Mouse (Mus musculus) left cerebral cortex, adult 9 months (tissue): ENCODE data around the gene Pdrg1.

Experiments used
- DNase-seq, 2 experiments: peaks; one replicate each; pipeline ENCODE4 v3.0.0; 2022; ENCODE audit warnings: low spot score in 2 of 2

Gene Pdrg1

GRCm38 (mm10) chr2:153031126-153032082 lies 16.2 kb upstream of the Pdrg1 start, which contains the start of gene Xkr7:
TSS of gene Xkr7 (plus strand) at chr2:153031852.
- no peak for DNase-seq

GRCm38 (mm10) chr2:153030422-153030821 lies 15.2 kb upstream of the Pdrg1 start:
- DNase-seq = no peak

- no peak for DNase-seq
These were observed 12.3 kb upstream of the Pdrg1 start for GRCm38 (mm10) chr2:153027501-153027900.

- no peak for DNase-seq
These were observed 10.8 kb upstream of the Pdrg1 start for GRCm38 (mm10) chr2:153026052-153026451.

- peak in 1 of 2 experiments; percentile 47 for DNase-seq
These were observed 7.6 kb upstream of the Pdrg1 start for GRCm38 (mm10) chr2:153022855-153023254.

DNA sequence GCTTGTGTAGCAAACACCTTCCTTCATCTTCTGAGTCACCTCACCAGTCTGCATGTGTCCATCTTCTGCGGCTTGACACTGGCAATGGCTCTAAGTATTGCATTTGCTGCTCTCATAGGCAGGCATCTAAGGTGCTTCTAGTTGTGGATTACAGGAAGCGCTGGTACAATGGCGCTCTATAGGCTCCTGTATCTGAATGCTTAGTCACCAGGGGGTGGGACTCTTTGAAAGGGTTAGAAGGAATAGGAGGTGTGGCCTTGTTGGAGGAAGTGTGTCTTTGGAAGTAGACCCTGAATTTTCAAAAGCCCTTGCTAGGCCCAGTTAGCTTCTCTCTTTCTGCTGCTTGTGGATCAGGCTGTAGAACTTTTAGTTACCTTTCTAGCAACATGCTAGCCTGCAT lies 5.9 kb upstream of the Pdrg1 start:
- DNase-seq = no peak

GRCm38 (mm10) chr2:153019355-153019754 lies 4.1 kb upstream of the Pdrg1 start:
- no peak for DNase-seq

GRCm38 (mm10) chr2:153016786-153017185 lies 1.6 kb upstream of the Pdrg1 start:
- no peak for DNase-seq

GRCm38 (mm10) chr2:153015804-153016203 lies 577 bp upstream of the Pdrg1 start:
- DNase-seq = no peak

GRCm38 (mm10) chr2:153013724-153014515 lies 1.3 kb downstream of the Pdrg1 start:
- peak in 1 of 2 experiments; percentile 47 for DNase-seq

GRCm38 (mm10) chr2:153009192-153009973 lies 5.8 kb downstream of the Pdrg1 start:
- no peak for DNase-seq

GRCm38 (mm10) chr2:153005981-153006380 lies 9.2 kb downstream of the Pdrg1 start:
- no peak for DNase-seq

GRCm38 (mm10) chr2:153003681-153004338 lies 11.4 kb downstream of the Pdrg1 start:
- no peak for DNase-seq

GRCm38 (mm10) chr2:153002492-153003248 lies 12.6 kb downstream of the Pdrg1 start:
- no peak for DNase-seq

GRCm38 (mm10) chr2:152997046-152997445 lies 18.2 kb downstream of the Pdrg1 start:
- DNase-seq = no peak

DNA sequence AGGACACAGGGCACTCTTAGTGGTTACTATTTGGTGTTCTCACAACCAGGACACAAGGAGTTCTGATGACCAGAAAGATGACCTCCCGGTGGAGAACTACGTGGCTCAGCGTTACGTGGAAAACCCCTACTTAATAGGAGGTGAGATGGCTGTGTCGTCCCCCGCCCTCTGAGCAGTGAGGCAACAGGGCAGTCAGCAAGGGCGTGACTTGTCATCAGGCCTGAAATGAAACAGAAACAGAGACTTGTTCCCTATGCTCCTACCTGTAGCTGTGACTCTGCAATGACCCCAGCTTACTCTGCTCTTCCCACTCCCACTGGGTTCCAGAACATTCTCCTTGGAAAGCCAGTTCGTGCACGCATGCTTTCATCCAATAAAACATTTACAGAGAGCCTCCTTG lies 23.7 kb downstream of the Pdrg1 start:
- no peak for DNase-seq

- DNase-seq = peak in 1 of 2 experiments; percentile 52
These were observed 29.6 kb downstream of the Pdrg1 start for GRCm38 (mm10) chr2:152985582-152985981.

DNA sequence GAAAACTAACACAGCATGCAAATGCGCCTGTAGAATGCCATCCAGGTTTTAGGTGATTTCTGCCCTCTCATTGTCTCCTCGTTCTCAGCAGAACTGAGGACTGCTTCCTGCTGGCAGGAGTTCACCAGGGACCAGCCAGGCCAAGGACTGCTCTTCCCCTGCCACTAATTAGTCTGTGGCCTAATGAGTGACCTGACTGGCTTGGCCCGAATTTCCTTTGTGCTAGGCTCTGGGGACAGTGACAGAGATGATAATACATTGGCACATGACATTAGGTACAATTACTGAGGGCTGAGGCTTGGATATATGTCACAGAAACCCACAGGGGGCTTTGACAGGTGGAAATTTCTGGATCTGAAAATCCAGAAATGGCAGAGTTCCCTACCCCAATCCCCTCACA lies 38.2 kb downstream of the Pdrg1 start:
- no peak for DNase-seq

DNA sequence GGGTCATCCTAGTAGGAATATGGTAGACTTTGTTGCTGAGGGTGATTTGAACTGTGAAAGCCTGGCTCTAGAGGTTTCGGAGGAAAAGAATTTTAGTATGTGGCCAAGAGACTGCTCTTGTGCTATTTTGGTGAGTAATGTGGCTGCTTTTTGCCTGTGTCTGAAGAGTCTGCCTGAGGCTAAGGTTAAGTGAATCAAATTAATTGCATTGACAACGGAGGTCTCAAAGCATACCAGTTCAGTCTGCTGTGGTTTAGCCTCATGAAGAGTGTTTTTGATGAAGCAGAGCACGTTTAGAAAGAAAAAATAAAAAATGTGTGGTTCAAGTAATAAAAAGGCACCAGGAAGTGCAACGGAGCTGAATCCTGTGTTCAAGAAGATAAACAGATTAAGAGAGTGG lies 49.7 kb downstream of the Pdrg1 start:
- DNase-seq = no peak

DNA sequence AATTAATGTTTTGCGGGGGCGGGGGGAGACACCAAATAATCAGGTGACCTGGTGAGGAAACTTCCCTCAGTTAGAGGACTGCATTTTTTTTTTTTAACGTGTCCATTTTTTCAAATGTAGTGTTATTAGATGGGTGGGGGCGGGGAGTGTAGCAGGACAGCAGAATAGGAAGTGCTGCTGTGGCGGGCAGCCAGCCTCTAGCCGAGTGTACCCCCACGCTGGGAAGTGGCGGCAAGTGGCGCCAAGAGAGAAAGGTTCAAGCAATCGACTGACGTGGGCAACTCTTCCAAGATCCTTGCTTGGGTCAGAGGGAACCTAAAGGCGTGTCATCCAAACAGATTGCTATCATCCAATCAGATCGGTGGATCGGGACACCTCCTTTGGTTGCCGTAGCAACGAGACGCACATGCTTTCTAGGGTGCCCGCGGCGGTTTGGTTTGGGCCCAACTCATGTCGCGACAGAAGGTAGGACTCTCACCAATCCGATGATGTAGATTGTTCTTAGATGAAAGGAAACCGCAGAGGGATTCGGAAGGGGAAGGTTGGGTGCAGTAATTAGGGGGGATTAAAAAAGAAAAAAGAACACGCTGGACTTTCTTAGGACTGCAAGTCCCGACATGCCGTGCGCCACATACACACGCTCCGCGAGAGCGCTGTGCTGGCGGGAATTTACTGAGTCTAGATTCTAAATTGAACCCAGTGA lies 53.0 kb downstream of the Pdrg1 start, which contains the start of gene Ttll9:
Gene Ttll9, plus strand, starts transcription at position 395 of the 703 bp plus-strand sequence.
- peak; percentile 73 to 89 for DNase-seq
